Mouse (Mus musculus) hindbrain, embryonic 14.5 days (tissue): Measurements from ENCODE around the gene Kcng4. TPM values are rescaled to one million over a fixed set of nuclear protein-coding genes. Genes with fewer than 3 reads are reported as not detected.

ENCODE experiments used
- ATAC-seq: fragments of 200-750 bp; cut with Nextera tagmentation; 2 replicates; pipeline ENCODE4 v1.8.0; 2017; ENCODE audit warnings: moderate number of reproducible peaks, mild to moderate bottlenecking, moderate TSS enrichment, moderate library complexity; ENCODE audit not compliant: low FRiP score
- DNase-seq: peaks from one replicate; pipeline ENCODE4 v3.0.0-alpha.2; 2015; ENCODE audit warnings: low spot score
- H3K27ac ChIP-seq: fragments of 300-500 bp; sonication (generic); 2 replicates; pipeline ENCODE4 v1.5.1; 2014; ENCODE audit warnings: mild to moderate bottlenecking, moderate library complexity
- H3K27me3 ChIP-seq: fragments of 300-500 bp; sonication (generic); 2 replicates; pipeline ENCODE4 v1.6.1; 2014; ENCODE audit warnings: mild to moderate bottlenecking, low read length, mixed read lengths; ENCODE audit not compliant: control insufficient read depth, insufficient read depth
- H3K36me3 ChIP-seq: fragments of 300-500 bp; sonication (generic); replicated peaks from 2 replicates; pipeline ENCODE4 v1.6.1; 2014; ENCODE audit not compliant: control insufficient read depth, insufficient read depth
- H3K4me1 ChIP-seq: fragments of 300-500 bp; sonication (generic); replicated peaks from 2 replicates; pipeline ENCODE4 v1.6.1; 2014; ENCODE audit warnings: antibody characterized with exemption, low read length, mixed read lengths; ENCODE audit not compliant: control insufficient read depth, insufficient read depth
- H3K4me2 ChIP-seq: fragments of 300-500 bp; sonication (generic); replicated peaks from 2 replicates; pipeline ENCODE4 v1.6.1; 2014; ENCODE audit warnings: mild to moderate bottlenecking, moderate library complexity
- H3K4me3 ChIP-seq: fragments of 300-500 bp; sonication (generic); replicated peaks from 2 replicates; pipeline ENCODE4 v1.5.1; 2014; ENCODE audit warnings: mild to moderate bottlenecking, low read length
- H3K9ac ChIP-seq: fragments of 300-500 bp; sonication (generic); 2 replicates; pipeline ENCODE4 v1.6.1; 2014
- H3K9me3 ChIP-seq: fragments of 300-500 bp; sonication (generic); 2 replicates; pipeline ENCODE4 v1.6.1; 2016; ENCODE audit warnings: low read length; ENCODE audit not compliant: control insufficient read depth
- WGBS: fragments of 180-500 bp; shearing (Covaris S2); extraction: QIAGEN DNeasy Blood & Tissue Kit; methylation state at CpG from one replicate; pipeline ENCODE4 v1.1.7; 2014; 5-methylcytosine and 5-hydroxymethylcytosine counted together
- polyA plus RNA-seq: library from polyadenylated mRNA; unstranded; fragments of >200 nt; fragmentation: Nextera tagmentation; extraction: Ambion mirVana; gene quantifications from 2 replicates; pipeline ENCODE4 v1.2.1, GENCODE M21; 2014

Gene Kcng4
- polyA plus RNA-seq, 1 experiment from 2014 or later = 0.09 TPM

GRCm38 (mm10) chr8:119634616-119635336 is 704 bp downstream of the Kcng4 start:
- H3K4me1 ChIP-seq = peaks cover 5% of the 10 kb centered on the region; the same call in 1 of the 2 replicates
- H3K9me3 ChIP-seq = no peaks in the 10 kb centered on the region
- H3K4me2 ChIP-seq = no peak overlapping the region
- H3K36me3 ChIP-seq = no peaks in the 10 kb centered on the region
- H3K4me3 ChIP-seq = no peak overlapping the region
- peaks cover 12% of the 10 kb centered on the region for H3K27me3 ChIP-seq
- no peak for DNase-seq
- no peak for ATAC-seq
- H3K9ac ChIP-seq = no peak overlapping the region
- 17% methylated on average over 14 of the region's 14 CpGs for WGBS
- H3K27ac ChIP-seq = no peak overlapping the region

GRCm38 (mm10) chr8:119632909-119633308 is 2.6 kb downstream of the Kcng4 start:
- DNase-seq (no peak), ATAC-seq (no peak)
- no peak overlapping the region for H3K27ac ChIP-seq
- H3K27me3 ChIP-seq = peaks cover 12% of the 10 kb centered on the region
- 0 out of 2 replicates have a peak overlapping the region, but pooled peaks have one; percentile 6 for H3K9ac ChIP-seq
- 55% methylated on average over 29 of the region's 29 CpGs for WGBS
- no peak overlapping the region for H3K4me2 ChIP-seq
- no peak overlapping the region for H3K4me3 ChIP-seq
- H3K36me3 ChIP-seq = no peaks in the 10 kb centered on the region
- H3K4me1 ChIP-seq = peaks cover 5% of the 10 kb centered on the region; the same call in 1 of the 2 replicates
- no peaks in the 10 kb centered on the region for H3K9me3 ChIP-seq

DNA sequence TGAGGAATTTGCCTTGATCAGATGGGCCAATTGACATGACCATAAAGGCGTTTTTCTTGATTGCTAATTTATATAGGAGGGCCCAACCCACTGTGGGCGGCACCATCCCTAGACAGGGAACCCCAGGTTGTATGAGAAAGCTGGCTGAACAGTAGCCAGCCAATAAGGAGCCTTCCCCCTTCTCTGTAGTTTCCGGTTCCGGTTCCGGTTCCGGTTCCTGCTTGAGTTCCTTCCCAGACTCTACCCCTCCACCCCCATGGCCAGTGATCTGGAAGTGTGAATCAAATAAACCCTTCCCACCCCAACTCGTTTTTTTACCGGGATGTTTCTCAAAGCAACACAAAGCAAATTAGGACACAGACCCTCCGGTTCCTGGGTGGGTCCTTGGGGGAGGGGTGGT is 3.2 kb downstream of the Kcng4 start:
- WGBS = 91% methylated on average over 9 of the region's 9 CpGs

DNA sequence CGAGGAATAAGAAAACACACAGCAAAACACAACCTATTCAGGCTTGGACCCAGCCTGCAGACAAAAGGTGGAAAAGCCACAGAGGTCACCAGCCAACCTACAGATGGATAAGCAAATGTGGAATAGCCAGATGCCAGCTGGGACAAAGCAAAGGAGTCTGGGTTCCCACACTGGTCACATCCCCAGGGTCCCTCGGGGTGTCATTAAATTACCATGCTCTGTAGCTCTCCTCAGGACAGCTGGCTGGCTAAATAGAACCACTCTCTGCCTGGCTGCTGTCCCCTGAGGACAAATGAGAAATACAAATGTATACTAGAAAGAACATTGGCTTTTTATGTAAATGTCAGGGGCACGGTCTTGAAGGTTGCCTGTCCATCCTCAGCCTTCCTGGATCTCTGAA is 4.6 kb downstream of the Kcng4 start:
- WGBS = 23% methylated on average over 3 of the region's 3 CpGs
- DNase-seq = no peak

More for the DNA sequence above, 3.2 kb downstream of the Kcng4 start:
- no peak overlapping the region for H3K4me2 ChIP-seq
- no peak for DNase-seq
- no peak overlapping the region for H3K9ac ChIP-seq
- ATAC-seq = no peak
- H3K27ac ChIP-seq = no peak overlapping the region
- no peaks in the 10 kb centered on the region for H3K9me3 ChIP-seq
- peaks cover 12% of the 10 kb centered on the region for H3K27me3 ChIP-seq
- H3K4me3 ChIP-seq = no peak overlapping the region
- H3K36me3 ChIP-seq = no peaks in the 10 kb centered on the region
- peaks cover 5% of the 10 kb centered on the region; the same call in 1 of the 2 replicates for H3K4me1 ChIP-seq

GRCm38 (mm10) chr8:119627613-119628359 is 7.7 kb downstream of the Kcng4 start:
- H3K9me3 ChIP-seq = no peaks in the 10 kb centered on the region
- H3K4me3 ChIP-seq = no peak overlapping the region
- WGBS = 40% methylated on average over 10 of the region's 10 CpGs
- no peak overlapping the region for H3K4me2 ChIP-seq
- DNase-seq = no peak
- H3K27me3 ChIP-seq = 0 out of 2 replicates have a peak, but pooled peaks cover under 1% of the 10 kb centered on the region
- H3K4me1 ChIP-seq = 0 out of 2 replicates have a peak, but pooled peaks cover 5% of the 10 kb centered on the region
- ATAC-seq = no peak
- no peak overlapping the region for H3K27ac ChIP-seq
- H3K9ac ChIP-seq = no peak overlapping the region
- H3K36me3 ChIP-seq = no peaks in the 10 kb centered on the region

More for the DNA sequence above, 4.6 kb downstream of the Kcng4 start:
- Histone ChIP-seq H3K27me3 (peaks cover 12% of the 10 kb centered on the region), H3K4me3 (no peak overlapping the region), H3K36me3 (no peaks in the 10 kb centered on the region), H3K4me2 (no peak overlapping the region), H3K9ac (no peak overlapping the region), H3K9me3 (no peaks in the 10 kb centered on the region), H3K4me1 (peaks cover 5% of the 10 kb centered on the region; the same call in 1 of the 2 replicates), H3K27ac (no peak overlapping the region)
- no peak for ATAC-seq

DNA sequence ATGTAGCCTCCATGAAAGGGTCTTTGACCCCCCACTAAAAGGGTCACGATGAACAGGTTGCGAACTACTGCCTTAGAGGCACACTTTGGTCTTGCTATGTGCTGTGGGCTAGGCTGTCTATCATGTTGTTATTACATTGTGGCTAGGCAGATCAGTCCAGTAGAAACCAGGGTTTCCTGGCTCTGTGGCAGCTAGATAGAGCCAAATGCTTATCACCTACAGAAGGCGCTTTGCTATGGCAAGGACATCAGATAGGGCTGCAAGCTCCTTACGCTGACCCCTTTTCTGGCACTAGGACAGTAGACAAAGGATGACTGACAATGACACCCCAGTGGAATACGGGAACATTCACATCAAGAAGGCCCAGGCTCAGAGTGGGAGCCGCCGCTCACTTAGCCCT is 8.3 kb downstream of the Kcng4 start:
- Histone ChIP-seq H3K4me2 (no peak overlapping the region), H3K4me1 (0 out of 2 replicates have a peak, but pooled peaks cover 5% of the 10 kb centered on the region), H3K36me3 (no peaks in the 10 kb centered on the region), H3K27ac (no peak overlapping the region), H3K9me3 (no peaks in the 10 kb centered on the region), H3K27me3 (no peaks in the 10 kb centered on the region), H3K4me3 (no peak overlapping the region), H3K9ac (no peak overlapping the region)
- WGBS = 76% methylated on average over 7 of the region's 7 CpGs
- DNase-seq = no peak
- ATAC-seq = no peak

DNA sequence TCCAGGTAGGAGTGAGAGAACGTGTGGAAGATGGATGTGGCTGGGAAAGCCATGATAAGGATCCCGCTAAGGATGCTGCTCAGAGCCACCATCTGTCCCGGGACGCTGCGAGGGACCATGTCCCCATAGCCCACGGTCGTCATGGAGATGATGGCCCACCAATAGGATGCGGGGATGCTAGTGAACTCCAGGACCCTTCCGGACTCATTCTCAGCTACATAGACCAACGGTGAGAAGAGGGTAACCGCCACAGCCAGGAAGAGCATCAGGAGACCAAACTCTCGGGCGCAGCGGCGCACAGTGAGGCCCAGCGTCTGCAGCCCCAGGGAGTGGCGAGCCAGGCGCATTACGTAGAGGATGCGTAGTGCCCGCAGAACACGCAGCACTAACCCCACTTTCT is 9.7 kb downstream of the Kcng4 start:
- Histone ChIP-seq H3K9me3 (no peaks in the 10 kb centered on the region), H3K27ac (no peak overlapping the region), H3K4me1 (0 out of 2 replicates have a peak, but pooled peaks cover 1% of the 10 kb centered on the region), H3K9ac (no peak overlapping the region), H3K4me3 (no peak overlapping the region), H3K4me2 (no peak overlapping the region), H3K36me3 (no peaks in the 10 kb centered on the region), H3K27me3 (no peaks in the 10 kb centered on the region)
- ATAC-seq (no peak), DNase-seq (no peak)
- WGBS = 73% methylated on average over 22 of the region's 22 CpGs

DNA sequence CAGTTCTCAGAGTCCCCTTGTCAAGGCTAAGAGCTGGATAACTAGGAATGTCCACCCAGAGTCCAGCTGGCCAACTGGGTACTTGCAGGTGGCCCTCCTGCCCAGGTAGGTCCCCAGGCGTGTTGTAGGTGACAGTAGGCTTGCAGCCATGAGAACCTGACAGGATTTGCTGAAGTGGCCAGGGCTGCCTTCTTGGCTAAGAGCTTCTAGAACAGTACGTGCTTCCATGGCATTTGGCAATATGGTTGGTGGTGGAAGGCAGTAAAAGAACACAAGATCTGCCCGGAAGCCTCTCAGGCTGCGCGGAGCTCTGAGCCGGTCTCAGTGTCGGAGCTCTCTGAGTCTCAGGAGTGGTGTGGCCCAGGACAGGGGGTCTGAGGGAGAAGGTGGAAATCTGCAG is 10.6 kb downstream of the Kcng4 start:
- 89% methylated on average over 7 of the region's 7 CpGs for WGBS
- no peak overlapping the region for H3K4me3 ChIP-seq
- DNase-seq = no peak

GRCm38 (mm10) chr8:119623744-119624143 is 11.7 kb downstream of the Kcng4 start:
- no peaks in the 10 kb centered on the region for H3K36me3 ChIP-seq
- no peaks in the 10 kb centered on the region for H3K4me1 ChIP-seq
- no peaks in the 10 kb centered on the region for H3K9me3 ChIP-seq
- no peak for DNase-seq
- WGBS = 91% methylated on average over 1 of the region's 1 CpGs
- no peak overlapping the region for H3K9ac ChIP-seq
- no peak for ATAC-seq
- no peak overlapping the region for H3K4me3 ChIP-seq
- H3K27me3 ChIP-seq = no peaks in the 10 kb centered on the region
- H3K4me2 ChIP-seq = no peak overlapping the region
- no peak overlapping the region for H3K27ac ChIP-seq

More for the DNA sequence above, 10.6 kb downstream of the Kcng4 start:
- no peak for ATAC-seq
- Histone ChIP-seq H3K9ac (no peak overlapping the region), H3K4me2 (no peak overlapping the region), H3K36me3 (no peaks in the 10 kb centered on the region), H3K27me3 (no peaks in the 10 kb centered on the region), H3K9me3 (no peaks in the 10 kb centered on the region), H3K27ac (no peak overlapping the region), H3K4me1 (no peaks in the 10 kb centered on the region)
